Mouse (Mus musculus) kidney, embryonic 14.5 days (tissue): Measurements from ENCODE around the gene Filip1. TPM values are rescaled to one million over a fixed set of nuclear protein-coding genes. Genes with fewer than 3 reads are reported as not detected.

Experiments
- ATAC-seq: fragments of 200-750 bp; cut with Nextera tagmentation; 2 replicates; pipeline ENCODE4 v1.8.0; 2017; ENCODE audit warnings: moderate number of reproducible peaks, mild to moderate bottlenecking, moderate TSS enrichment, moderate library complexity; ENCODE audit not compliant: low FRiP score, low TSS enrichment
- H3K27ac ChIP-seq: fragments of 300-500 bp; sonication (generic); 2 replicates; pipeline ENCODE4 v1.5.1; 2014; ENCODE audit warnings: low read depth, mild to moderate bottlenecking, low read length, moderate library complexity, mixed read lengths
- H3K27me3 ChIP-seq: fragments of 300-500 bp; sonication (generic); 2 replicates; pipeline ENCODE4 v1.6.1; 2014; ENCODE audit warnings: mild to moderate bottlenecking, low read length; ENCODE audit not compliant: control insufficient read depth, insufficient read depth
- H3K36me3 ChIP-seq: fragments of 300-500 bp; sonication (generic); 2 replicates; pipeline ENCODE4 v1.6.1; 2014; ENCODE audit warnings: low read length, mixed read lengths; ENCODE audit not compliant: control insufficient read depth, insufficient read depth
- H3K4me1 ChIP-seq: fragments of 300-500 bp; sonication (generic); 2 replicates; pipeline ENCODE4 v1.6.1; 2014; ENCODE audit warnings: low read length, mixed read lengths; ENCODE audit not compliant: control insufficient read depth, insufficient read depth
- H3K4me2 ChIP-seq: fragments of 300-500 bp; sonication (generic); replicated peaks from 2 replicates; pipeline ENCODE4 v1.6.1; 2014; ENCODE audit warnings: low read depth, mild to moderate bottlenecking, low read length
- H3K4me3 ChIP-seq: fragments of 300-500 bp; sonication (generic); 2 replicates; pipeline ENCODE4 v1.5.1; 2014; ENCODE audit warnings: mild to moderate bottlenecking, low read length
- H3K9ac ChIP-seq: fragments of 300-500 bp; sonication (generic); 2 replicates; pipeline ENCODE4 v1.6.1; 2014; ENCODE audit warnings: low read depth, mild to moderate bottlenecking, low read length, moderate library complexity
- H3K9me3 ChIP-seq: fragments of 300-500 bp; sonication (generic); 2 replicates; pipeline ENCODE4 v1.6.1; 2016; ENCODE audit warnings: low read length; ENCODE audit not compliant: control insufficient read depth
- WGBS: fragments of 180-500 bp; shearing (Covaris S2); extraction: QIAGEN DNeasy Blood & Tissue Kit; methylation state at CpG from one replicate; pipeline ENCODE4 v1.1.7; 2014; 5-methylcytosine and 5-hydroxymethylcytosine counted together
- polyA plus RNA-seq: library from polyadenylated mRNA; unstranded; fragments of >200 nt; fragmentation: Nextera tagmentation; extraction: Ambion mirVana; gene quantifications from 2 replicates; pipeline ENCODE4 v1.2.1, GENCODE M21; 2014

The Filip1 gene
- polyA plus RNA-seq, 1 experiment from 2014 or later, result 4.5 TPM

- no peaks in the 10 kb centered on the region for H3K27me3 ChIP-seq
- H3K4me3 ChIP-seq, result no peak overlapping the region
- H3K4me1 ChIP-seq, result peaks cover 11% of the 10 kb centered on the region
- H3K36me3 ChIP-seq, result no peaks in the 10 kb centered on the region
- no peaks in the 10 kb centered on the region for H3K9me3 ChIP-seq
- WGBS, result 52% methylated on average over 10 of the region's 10 CpGs
- no peak for ATAC-seq
- H3K27ac ChIP-seq, result no peak overlapping the region
- no peak overlapping the region for H3K9ac ChIP-seq
- H3K4me2 ChIP-seq, result no peak overlapping the region
These were observed 94.1 kb downstream of the Filip1 start for GRCm38 (mm10) chr9:79918325-79919117.

DNA sequence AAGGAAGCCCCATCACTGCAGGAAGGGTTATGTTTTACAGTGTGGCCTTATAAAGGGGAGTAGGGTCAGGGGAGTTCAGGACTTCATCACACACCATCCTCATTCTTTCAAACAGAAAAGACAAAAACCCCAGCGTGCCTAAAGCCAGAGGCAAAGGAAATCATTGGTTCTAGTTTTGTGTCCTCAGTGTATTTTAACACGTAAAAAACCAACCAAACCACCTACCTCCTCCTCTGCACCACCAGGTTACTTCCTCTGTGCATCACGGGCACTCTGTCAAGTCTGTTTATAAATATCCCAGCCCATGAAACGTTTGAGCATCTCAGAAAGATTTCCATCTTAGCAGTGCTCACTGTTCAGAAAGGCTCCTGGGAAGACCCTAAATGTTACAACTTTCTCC is 98.4 kb downstream of the Filip1 start:
- no peak overlapping the region for H3K4me2 ChIP-seq
- WGBS, result 52% methylated on average over 4 of the region's 4 CpGs
- no peaks in the 10 kb centered on the region for H3K36me3 ChIP-seq
- no peak for ATAC-seq
- no peaks in the 10 kb centered on the region for H3K4me1 ChIP-seq
- no peaks in the 10 kb centered on the region for H3K9me3 ChIP-seq
- no peak overlapping the region for H3K27ac ChIP-seq
- H3K4me3 ChIP-seq, result no peak overlapping the region
- no peaks in the 10 kb centered on the region for H3K27me3 ChIP-seq
- no peak overlapping the region for H3K9ac ChIP-seq

DNA sequence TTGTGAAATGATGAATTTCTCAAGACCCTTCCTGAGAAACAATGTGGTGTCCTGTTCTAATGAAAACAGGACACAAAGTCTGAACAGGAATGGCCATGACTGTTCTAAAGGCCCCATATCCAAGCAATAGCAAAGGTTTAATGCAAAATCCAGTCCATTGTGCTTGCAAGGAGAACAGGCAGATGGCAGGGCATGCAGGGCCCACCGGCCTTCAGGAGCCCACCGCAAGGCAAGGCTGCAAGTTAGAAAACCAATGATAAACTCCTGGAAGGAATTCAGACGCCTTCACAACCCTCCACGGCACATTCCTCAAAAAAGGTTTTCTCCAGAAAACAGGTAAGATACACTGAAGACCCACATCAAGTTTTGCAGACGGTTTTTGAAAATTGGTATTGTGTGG is 99.7 kb downstream of the Filip1 start:
- no peaks in the 10 kb centered on the region for H3K27me3 ChIP-seq
- H3K9ac ChIP-seq, result no peak overlapping the region
- H3K27ac ChIP-seq, result no peak overlapping the region
- no peaks in the 10 kb centered on the region for H3K36me3 ChIP-seq
- ATAC-seq, result no peak
- WGBS, result 88% methylated on average over 5 of the region's 5 CpGs
- H3K4me1 ChIP-seq, result no peaks in the 10 kb centered on the region
- H3K4me3 ChIP-seq, result no peak overlapping the region
- H3K9me3 ChIP-seq, result no peaks in the 10 kb centered on the region
- H3K4me2 ChIP-seq, result no peak overlapping the region

DNA sequence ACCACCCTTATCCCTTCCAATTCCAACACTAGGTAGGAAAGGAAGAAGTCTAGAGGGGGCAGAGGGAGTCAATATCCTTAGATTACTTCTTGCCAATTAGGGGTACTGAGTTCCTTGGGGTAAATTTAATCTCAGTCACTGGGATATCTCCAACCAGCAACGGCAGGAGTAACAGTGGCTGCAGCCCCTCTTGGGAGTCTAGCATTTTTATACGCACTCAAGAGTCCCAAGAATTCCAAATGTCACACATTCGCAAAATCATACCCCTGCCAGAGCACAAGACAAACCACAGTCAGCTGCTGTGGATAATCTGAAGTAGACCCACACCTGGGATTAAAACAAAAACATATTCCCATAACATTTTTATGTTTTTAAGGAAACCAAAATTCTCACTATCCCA is 102.5 kb downstream of the Filip1 start:
- Histone ChIP-seq H3K4me3 (no peak overlapping the region), H3K9ac (no peak overlapping the region), H3K27ac (no peak overlapping the region), H3K4me1 (no peaks in the 10 kb centered on the region), H3K9me3 (no peaks in the 10 kb centered on the region), H3K36me3 (no peaks in the 10 kb centered on the region), H3K27me3 (no peaks in the 10 kb centered on the region), H3K4me2 (no peak overlapping the region)
- no peak for ATAC-seq
- WGBS, result 91% methylated on average over 3 of the region's 3 CpGs

DNA sequence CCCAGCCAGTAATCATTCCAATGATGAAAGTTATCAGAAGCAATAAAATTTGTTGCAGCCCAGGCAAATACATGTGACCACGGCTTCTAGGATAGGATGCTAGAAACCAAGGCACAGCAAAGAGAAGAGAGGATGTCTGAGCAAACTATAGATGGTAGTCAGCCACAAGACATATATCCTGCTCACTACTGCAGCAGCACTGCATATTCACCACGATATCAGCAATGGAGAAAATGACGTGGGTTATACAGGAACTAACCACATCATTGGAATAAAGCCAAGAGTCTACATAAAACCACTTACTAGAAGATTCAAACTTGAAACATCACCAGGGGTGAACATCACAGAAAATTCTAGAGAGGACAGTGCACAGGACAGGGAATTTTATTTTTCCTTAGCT is 113.8 kb downstream of the Filip1 start:
- Histone ChIP-seq H3K4me3 (no peak overlapping the region), H3K9me3 (no peaks in the 10 kb centered on the region), H3K4me2 (no peak overlapping the region), H3K27ac (no peak overlapping the region), H3K9ac (no peak overlapping the region), H3K27me3 (no peaks in the 10 kb centered on the region), H3K4me1 (no peaks in the 10 kb centered on the region), H3K36me3 (no peaks in the 10 kb centered on the region)
- WGBS, result 70% methylated on average over 3 of the region's 3 CpGs
- no peak for ATAC-seq

DNA sequence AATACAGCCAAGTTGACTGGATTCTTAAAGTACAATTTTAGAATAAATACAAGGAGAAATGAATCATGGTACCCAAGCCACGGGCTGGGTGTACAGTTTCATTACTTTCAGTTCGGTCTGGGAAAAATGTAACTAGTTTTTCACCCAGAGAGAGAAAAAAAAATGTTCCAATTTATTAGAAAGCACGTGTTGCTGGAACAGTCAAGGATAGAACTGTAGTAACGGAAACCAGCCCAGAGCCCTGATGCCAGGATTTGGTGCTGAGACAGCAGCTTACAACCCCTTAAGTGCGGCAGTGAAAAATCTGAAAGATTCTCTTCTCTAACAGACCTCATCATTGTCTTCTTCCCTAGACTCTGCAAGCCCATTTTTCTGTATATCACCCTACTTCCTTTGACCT is 118.0 kb downstream of the Filip1 start:
- no peak overlapping the region for H3K4me2 ChIP-seq
- H3K4me3 ChIP-seq, result no peak overlapping the region
- no peaks in the 10 kb centered on the region for H3K4me1 ChIP-seq
- H3K27ac ChIP-seq, result no peak overlapping the region
- H3K27me3 ChIP-seq, result no peaks in the 10 kb centered on the region
- 71% methylated on average over 5 of the region's 5 CpGs for whole genome bisulfite sequencing
- no peaks in the 10 kb centered on the region for H3K9me3 ChIP-seq
- H3K36me3 ChIP-seq, result no peaks in the 10 kb centered on the region
- ATAC-seq, result no peak
- no peak overlapping the region for H3K9ac ChIP-seq

DNA sequence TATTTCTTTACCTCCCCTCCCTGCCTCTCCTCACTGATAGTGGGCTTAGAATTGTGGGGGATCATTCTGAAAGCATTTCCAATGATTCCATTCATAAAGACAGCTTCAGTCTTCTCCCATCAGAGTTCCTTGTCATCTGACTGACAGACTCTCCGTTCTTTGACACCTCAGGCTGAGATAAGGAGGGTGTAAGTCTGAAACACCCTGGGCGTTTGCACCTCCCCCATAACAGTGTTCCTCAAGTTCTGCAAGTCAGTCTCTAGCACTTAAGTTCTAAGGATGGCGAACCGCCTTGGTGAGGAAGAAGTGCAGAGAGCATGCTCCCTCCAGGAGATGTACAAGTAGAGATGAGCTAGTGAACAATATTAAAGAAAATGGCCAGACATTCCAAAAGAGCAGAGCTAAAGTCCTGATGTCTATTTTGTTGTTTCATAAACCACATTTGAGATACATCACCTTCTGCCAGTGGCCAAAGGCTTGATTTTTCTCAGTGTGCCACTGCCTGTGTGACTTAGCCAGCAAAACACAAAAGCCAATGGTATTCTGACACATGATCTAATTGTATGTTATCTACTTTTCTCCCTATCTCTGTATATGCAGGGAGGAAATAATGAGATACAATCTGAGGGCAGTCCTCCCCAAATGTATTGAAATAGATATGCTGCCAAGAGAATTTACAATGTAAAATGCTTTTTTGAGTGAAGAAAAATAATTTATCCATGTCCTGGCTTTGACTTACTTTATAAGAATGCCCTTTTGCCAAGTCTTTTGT is 118.6 kb downstream of the Filip1 start:
- H3K4me3 ChIP-seq, result no peak overlapping the region
- no peak for ATAC-seq
- no peaks in the 10 kb centered on the region for H3K36me3 ChIP-seq
- H3K4me2 ChIP-seq, result no peak overlapping the region
- no peaks in the 10 kb centered on the region for H3K27me3 ChIP-seq
- H3K4me1 ChIP-seq, result no peaks in the 10 kb centered on the region
- H3K27ac ChIP-seq, result no peak overlapping the region
- H3K9me3 ChIP-seq, result no peaks in the 10 kb centered on the region
- no peak overlapping the region for H3K9ac ChIP-seq
- 64% methylated on average over 4 of the region's 4 CpGs for WGBS

DNA sequence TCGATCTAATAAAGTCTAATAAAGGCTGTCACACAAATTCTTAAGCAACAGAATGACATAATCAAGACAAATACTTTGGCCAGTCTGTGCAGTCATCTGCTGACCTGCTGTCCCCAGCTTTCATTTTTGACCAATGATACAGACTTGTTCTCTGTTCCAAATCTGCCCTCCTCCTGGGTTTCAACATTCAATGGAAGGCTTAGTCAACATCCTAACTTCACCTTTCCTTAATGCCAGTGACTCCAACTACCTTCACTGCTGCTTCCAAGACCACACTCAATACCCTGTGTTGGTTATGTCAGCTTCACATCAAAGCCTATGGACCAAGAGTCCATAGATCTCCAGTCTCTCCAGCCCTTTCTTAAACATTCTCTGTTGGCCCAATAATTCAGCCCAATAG is 120.5 kb downstream of the Filip1 start:
- Histone ChIP-seq H3K9me3 (no peaks in the 10 kb centered on the region), H3K4me2 (no peak overlapping the region), H3K27ac (no peak overlapping the region), H3K36me3 (no peaks in the 10 kb centered on the region), H3K4me1 (no peaks in the 10 kb centered on the region), H3K9ac (no peak overlapping the region), H3K27me3 (no peaks in the 10 kb centered on the region), H3K4me3 (no peak overlapping the region)
- ATAC-seq, result no peak
- 86% methylated on average over 1 of the region's 1 CpGs for WGBS

- no peak overlapping the region for H3K4me3 ChIP-seq
- H3K27me3 ChIP-seq, result no peaks in the 10 kb centered on the region
- no peaks in the 10 kb centered on the region for H3K4me1 ChIP-seq
- H3K9ac ChIP-seq, result no peak overlapping the region
- no peaks in the 10 kb centered on the region for H3K9me3 ChIP-seq
- no peak overlapping the region for H3K4me2 ChIP-seq
- 55% methylated on average over 4 of the region's 4 CpGs for WGBS
- ATAC-seq, result no peak
- no peaks in the 10 kb centered on the region for H3K36me3 ChIP-seq
- H3K27ac ChIP-seq, result no peak overlapping the region
These were observed 122.2 kb downstream of the Filip1 start for GRCm38 (mm10) chr9:79890488-79890887.
